Mouse (Mus musculus) lung, postnatal 0 days (tissue): ENCODE results near the gene Oxsm. TPM values are rescaled to one million over a fixed set of nuclear protein-coding genes. Genes with fewer than 3 reads are reported as not detected.

Experiments
- ATAC-seq: fragments of 200-750 bp; cut with Nextera tagmentation; 2 replicates; pipeline ENCODE4 v1.8.0; 2017; ENCODE audit warnings: moderate library complexity
- DNase-seq: peaks from one replicate; pipeline ENCODE4 v3.0.0-alpha.2; 2016; ENCODE audit warnings: low spot score
- H3K27ac ChIP-seq: fragments of 300-500 bp; sonication (generic); 2 replicates; pipeline ENCODE4 v1.5.1; 2014; ENCODE audit warnings: antibody characterized with exemption, mild to moderate bottlenecking, low read length, mixed read lengths
- H3K27me3 ChIP-seq: fragments of 300-500 bp; sonication (generic); replicated peaks from 2 replicates; pipeline ENCODE4 v1.6.1; 2014; ENCODE audit warnings: low read length, mixed read lengths; ENCODE audit not compliant: insufficient read depth
- H3K36me3 ChIP-seq: fragments of 300-500 bp; sonication (generic); 2 replicates; pipeline ENCODE4 v1.6.1; 2014; ENCODE audit warnings: low read length, mixed read lengths; ENCODE audit not compliant: insufficient read depth
- H3K4me1 ChIP-seq: fragments of 300-500 bp; sonication (generic); 2 replicates; pipeline ENCODE4 v1.6.1; 2014; ENCODE audit warnings: antibody characterized with exemption, low read depth, low read length, mixed read lengths; ENCODE audit not compliant: insufficient read depth
- H3K4me2 ChIP-seq: fragments of 300-500 bp; sonication (generic); replicated peaks from 2 replicates; pipeline ENCODE4 v1.6.1; 2014; ENCODE audit warnings: low read depth, mild to moderate bottlenecking, low read length, moderate library complexity, mixed read lengths
- H3K4me3 ChIP-seq: fragments of 300-500 bp; sonication (generic); 2 replicates; pipeline ENCODE4 v1.5.1; 2014; ENCODE audit warnings: low read depth, low read length
- H3K9ac ChIP-seq: fragments of 300-500 bp; sonication (generic); replicated peaks from 2 replicates; pipeline ENCODE4 v1.6.1; 2014; ENCODE audit warnings: low read depth, mild to moderate bottlenecking
- H3K9me3 ChIP-seq: fragments of 300-500 bp; sonication (generic); 2 replicates; pipeline ENCODE4 v1.6.1; 2016; ENCODE audit warnings: low read length, mixed read lengths
- CTCF ChIP-seq: IDR thresholded peaks from 2 replicates; pipeline ENCODE4 v1.5.1; 2016; ENCODE audit warnings: antibody characterized with exemption, mild to moderate bottlenecking
- EP300 ChIP-seq: IDR thresholded peaks from 2 replicates; pipeline ENCODE4 v1.6.1; 2016; ENCODE audit warnings: antibody characterized with exemption, mild to moderate bottlenecking, control low read depth
- WGBS: fragments of 180-500 bp; shearing (Covaris S2); extraction: QIAGEN DNeasy Blood & Tissue Kit; methylation state at CpG from one replicate; pipeline ENCODE4 v1.1.7; 2014; 5-methylcytosine and 5-hydroxymethylcytosine counted together
- polyA plus RNA-seq: library from polyadenylated mRNA; unstranded; fragments of >200 nt; fragmentation: Nextera tagmentation; extraction: Ambion mirVana; gene quantifications from 2 replicates; pipeline ENCODE4 v1.2.1, GENCODE M21; 2015

Oxsm gene
- polyA plus RNA-seq, 1 experiment from 2014 or later: 1.7 TPM

- Histone ChIP-seq H3K4me2 (no peak overlapping the region), H3K4me3 (no peak overlapping the region), H3K36me3 (no peaks in the 10 kb centered on the region), H3K27ac (no peak overlapping the region), H3K9me3 (no peaks in the 10 kb centered on the region), H3K27me3 (no peaks in the 10 kb centered on the region), H3K9ac (no peak overlapping the region), H3K4me1 (no peaks in the 10 kb centered on the region)
- WGBS: 64% methylated on average over 4 of the region's 4 CpGs
- DNase-seq (no peak), ATAC-seq (no peak)
- TF ChIP-seq EP300 (no peak), CTCF (no peak)
These were observed 29.6 kb upstream of the Oxsm start for GRCm38 (mm10) chr14:16279196-16279595.

GRCm38 (mm10) chr14:16273677-16274076 lies 24.1 kb upstream of the Oxsm start:
- Histone ChIP-seq H3K9me3 (no peaks in the 10 kb centered on the region), H3K9ac (no peak overlapping the region), H3K36me3 (peaks cover 3% of the 10 kb centered on the region; the same call in 1 of the 2 replicates), H3K27me3 (no peaks in the 10 kb centered on the region), H3K4me3 (no peak overlapping the region), H3K4me1 (no peaks in the 10 kb centered on the region), H3K27ac (no peak overlapping the region), H3K4me2 (no peak overlapping the region)
- ATAC-seq (no peak), DNase-seq (no peak)
- WGBS: 87% methylated on average over 3 of the region's 3 CpGs
- TF ChIP-seq EP300 (no peak), CTCF (no peak)

- no peaks in the 10 kb centered on the region for H3K27me3 ChIP-seq
- TF ChIP-seq EP300 (no peak), CTCF (no peak)
- H3K27ac ChIP-seq: no peak overlapping the region
- no peaks in the 10 kb centered on the region for H3K9me3 ChIP-seq
- H3K4me3 ChIP-seq: no peak overlapping the region
- ATAC-seq (no peak), DNase-seq (no peak)
- H3K36me3 ChIP-seq: peaks cover 3% of the 10 kb centered on the region; the same call in 1 of the 2 replicates
- no peak overlapping the region for H3K9ac ChIP-seq
- H3K4me2 ChIP-seq: no peak overlapping the region
- WGBS: 92% methylated on average over 2 of the region's 2 CpGs
- no peaks in the 10 kb centered on the region for H3K4me1 ChIP-seq
These were observed 20.2 kb upstream of the Oxsm start for GRCm38 (mm10) chr14:16269776-16270175.

- no peak overlapping the region for H3K4me3 ChIP-seq
- no peak overlapping the region for H3K4me2 ChIP-seq
- no peak overlapping the region for H3K27ac ChIP-seq
- H3K36me3 ChIP-seq: peaks cover 6% of the 10 kb centered on the region; the same call in 1 of the 2 replicates
- no peaks in the 10 kb centered on the region for H3K9me3 ChIP-seq
- no peaks in the 10 kb centered on the region for H3K27me3 ChIP-seq
- DNase-seq: no peak
- no peak for TF ChIP-seq CTCF
- no peak for TF ChIP-seq EP300
- no peak overlapping the region for H3K9ac ChIP-seq
- 55% methylated on average over 5 of the region's 5 CpGs for WGBS
- ATAC-seq: no peak
- no peaks in the 10 kb centered on the region for H3K4me1 ChIP-seq
These were observed 17.4 kb upstream of the Oxsm start for GRCm38 (mm10) chr14:16267028-16267427.

- WGBS: 57% methylated on average over 3 of the region's 3 CpGs
- ATAC-seq (no peak), DNase-seq (no peak)
- TF ChIP-seq CTCF (no peak), EP300 (no peak)
- Histone ChIP-seq H3K9me3 (no peaks in the 10 kb centered on the region), H3K9ac (no peak overlapping the region), H3K36me3 (0 out of 2 replicates have a peak, but pooled peaks cover 3% of the 10 kb centered on the region), H3K4me1 (no peaks in the 10 kb centered on the region), H3K27me3 (no peaks in the 10 kb centered on the region), H3K4me3 (no peak overlapping the region), H3K4me2 (no peak overlapping the region), H3K27ac (no peak overlapping the region)
These were observed 12.3 kb upstream of the Oxsm start for GRCm38 (mm10) chr14:16261869-16262268.

GRCm38 (mm10) chr14:16260541-16260940 lies 10.9 kb upstream of the Oxsm start:
- ATAC-seq (no peak), DNase-seq (no peak)
- no peak for TF ChIP-seq EP300
- no peak for TF ChIP-seq CTCF
- H3K4me3 ChIP-seq: no peak overlapping the region
- 0 out of 2 replicates have a peak, but pooled peaks cover 6% of the 10 kb centered on the region for H3K36me3 ChIP-seq
- no peaks in the 10 kb centered on the region for H3K4me1 ChIP-seq
- H3K9ac ChIP-seq: no peak overlapping the region
- WGBS: 75% methylated on average over 6 of the region's 6 CpGs
- H3K9me3 ChIP-seq: no peaks in the 10 kb centered on the region
- H3K27me3 ChIP-seq: no peaks in the 10 kb centered on the region
- no peak overlapping the region for H3K27ac ChIP-seq
- H3K4me2 ChIP-seq: no peak overlapping the region

GRCm38 (mm10) chr14:16256209-16256608 lies 6.6 kb upstream of the Oxsm start:
- DNase-seq (peak; percentile 38), ATAC-seq (peak; percentile 49)
- Histone ChIP-seq H3K4me3 (no peak overlapping the region), H3K4me2 (no peak overlapping the region), H3K27ac (no peak overlapping the region), H3K9me3 (no peaks in the 10 kb centered on the region), H3K9ac (no peak overlapping the region), H3K4me1 (no peaks in the 10 kb centered on the region), H3K36me3 (0 out of 2 replicates have a peak, but pooled peaks cover 3% of the 10 kb centered on the region), H3K27me3 (no peaks in the 10 kb centered on the region)
- 34% methylated on average over 2 of the region's 2 CpGs for WGBS
- TF ChIP-seq CTCF (no peak), EP300 (0 out of 2 replicates have a peak, but pooled peaks have one; percentile 12)
